Comparison of ENCODE assay signal across 37 mouse cellular contexts in the genomic region with DNA sequence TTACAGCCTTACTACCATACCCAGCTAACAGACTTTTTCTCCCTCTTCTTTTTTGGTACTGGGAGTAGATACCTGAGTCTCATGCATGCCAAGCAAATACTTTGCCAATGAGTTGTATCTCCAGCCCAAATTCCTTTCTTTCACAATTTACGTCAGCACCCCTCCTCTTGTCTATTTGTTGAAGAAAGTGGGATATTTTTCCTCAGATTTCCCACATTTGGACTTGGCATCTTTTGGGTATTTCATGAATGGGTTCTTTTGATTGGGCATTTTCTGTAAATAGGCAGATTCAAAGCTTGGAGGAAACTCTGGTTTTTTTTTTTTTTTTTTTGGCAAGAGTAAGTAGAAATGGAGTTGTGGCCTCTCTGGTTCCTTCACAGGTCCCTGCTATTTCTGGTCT. TPM values are rescaled to one million over a fixed set of nuclear protein-coding genes. Genes with fewer than 3 reads are reported as not detected.
"Had no signal": no experiment of that assay in that cellular context is flagged by ENCODE, and none has a peak within 500 bp of the region (broad histone marks: within the 10 kb centered on the region; RNA-seq: fewer than 3 reads in every experiment).

No protein-coding gene starts in this region.

- H3K4me1 ChIP-seq: heart, embryonic 13.5 days; heart, embryonic 15.5 days; hindbrain, embryonic 13.5 days; hindbrain, embryonic 15.5 days; kidney, embryonic 15.5 days; limb, embryonic 13.5 days; limb, embryonic 15.5 days had no signal

- DNase-seq: gastrocnemius, postnatal 14 days; gastrocnemius, postnatal 36 days; heart, postnatal 14 days; heart, postnatal 36 days; kidney, adult 11 months; kidney, adult 2 months; kidney, adult 9 months; kidney, postnatal 14 days; kidney, postnatal 36 days; layer of hippocampus, adult 9-11 months; left cerebral cortex, postnatal 4 days had no signal

- H3K9ac ChIP-seq: heart, embryonic 13.5 days; heart, embryonic 15.5 days; hindbrain, embryonic 13.5 days; hindbrain, embryonic 15.5 days; kidney, embryonic 15.5 days; limb, embryonic 13.5 days; limb, embryonic 15.5 days; liver, embryonic 14.5 days had no signal

- H3K4me3 ChIP-seq: heart, adult 2 months; heart, embryonic 13.5 days; heart, embryonic 15.5 days; hindbrain, embryonic 13.5 days; hindbrain, embryonic 15.5 days; kidney, embryonic 15.5 days; left cerebral cortex, adult 2 months; limb, embryonic 13.5 days; limb, embryonic 15.5 days had no signal

- H3K27me3 ChIP-seq: heart, embryonic 13.5 days; heart, embryonic 15.5 days; hindbrain, embryonic 13.5 days; hindbrain, embryonic 15.5 days; kidney, embryonic 15.5 days; limb, embryonic 13.5 days; limb, embryonic 15.5 days had no signal

- ATAC-seq: hindbrain, postnatal 0 days; intestine, embryonic 16.5 days had no signal

- H3K36me3 ChIP-seq: hindbrain, embryonic 13.5 days; hindbrain, embryonic 15.5 days had no signal

- H3K9me3 ChIP-seq: heart, embryonic 13.5 days; heart, embryonic 15.5 days; hindbrain, embryonic 13.5 days; hindbrain, embryonic 15.5 days; kidney, embryonic 15.5 days; limb, embryonic 13.5 days; limb, embryonic 15.5 days had no signal

- H3K27ac ChIP-seq: heart, adult 2 months; heart, embryonic 13.5 days; heart, embryonic 15.5 days; hindbrain, embryonic 13.5 days; hindbrain, embryonic 15.5 days; hindbrain, postnatal 0 days; kidney, embryonic 15.5 days; kidney, postnatal 0 days; left cerebral cortex, adult 2 months; limb, embryonic 13.5 days; limb, embryonic 15.5 days; liver, embryonic 14.5 days had no signal

- H3K4me2 ChIP-seq: heart, embryonic 11.5 days; heart, embryonic 13.5 days; heart, embryonic 15.5 days; hindbrain, embryonic 13.5 days; hindbrain, embryonic 15.5 days; kidney, embryonic 15.5 days; limb, embryonic 13.5 days; limb, embryonic 15.5 days had no signal

RNA-seq across cellular contexts. Expression of gene Prg2, which starts 28.0 kb away (rescaled TPM):
- total RNA-seq: gastrocnemius, adult 18-20 months; gastrocnemius, adult 8-10 months; gastrocnemius, postnatal 36 days; heart, adult 2 months; heart, postnatal 14 days; heart, postnatal 36 days; hindbrain, postnatal 0 days; layer of hippocampus, adult 18-20 months; layer of hippocampus, adult 8-10 months; layer of hippocampus, postnatal 25 days; left cerebral cortex, adult 2 months; left cerebral cortex, postnatal 14 days; left cerebral cortex, postnatal 4 days; liver, adult 2 months had no signal
- polyA plus RNA-seq: heart, postnatal 0 days; hindbrain, embryonic 11.5 days; hindbrain, postnatal 0 days; kidney, postnatal 0 days had no signal

RNA-seq across cellular contexts. Expression of gene Prg3, which starts 35.8 kb away (rescaled TPM):
- total RNA-seq: gastrocnemius, adult 18-20 months; gastrocnemius, adult 8-10 months; gastrocnemius, postnatal 14 days; gastrocnemius, postnatal 36 days; heart, adult 2 months; heart, postnatal 14 days; heart, postnatal 36 days; hindbrain, postnatal 0 days; layer of hippocampus, adult 18-20 months; layer of hippocampus, adult 8-10 months; layer of hippocampus, postnatal 25 days; left cerebral cortex, adult 2 months; left cerebral cortex, postnatal 14 days; left cerebral cortex, postnatal 4 days; liver, adult 2 months had no signal
- polyA plus RNA-seq: gonadal fat pad, adult 2 months; heart, adult 2 months; heart, embryonic 15.5 days; heart, postnatal 0 days; hindbrain, embryonic 11.5 days; hindbrain, embryonic 13.5 days; hindbrain, embryonic 15.5 days; hindbrain, postnatal 0 days; intestine, embryonic 16.5 days; kidney, embryonic 15.5 days; kidney, postnatal 0 days; large intestine, adult 2 months; limb, embryonic 11.5 days; limb, embryonic 13.5 days; limb, embryonic 15.5 days; liver, adult 2 months had no signal
